Mouse (Mus musculus) midbrain, postnatal 0 days (tissue): ENCODE measurements at regions not wholly inside any gene's neighbourhood (a gene's known extent, or its start where the extent isn't known, plus 50 kb on each side); places are given as distances from the start of the nearest gene placed in this dataset.

Experiments
- ATAC-seq: fragments of 200-750 bp; cut with Nextera tagmentation; 2 replicates; pipeline ENCODE4 v1.8.0; 2017; ENCODE audit warnings: moderate number of reproducible peaks, mild to moderate bottlenecking, moderate TSS enrichment, moderate library complexity; ENCODE audit not compliant: low FRiP score
- DNase-seq: peaks from one replicate; pipeline ENCODE4 v3.0.0-alpha.2; 2015; ENCODE audit warnings: low spot score
- H3K27ac ChIP-seq: fragments of 300-500 bp; sonication (generic); 2 replicates; pipeline ENCODE4 v1.5.1; 2014; ENCODE audit warnings: low read depth, mild to moderate bottlenecking, low read length, mixed read lengths
- H3K27me3 ChIP-seq: fragments of 300-500 bp; sonication (generic); 2 replicates; pipeline ENCODE4 v1.6.1; 2014; ENCODE audit warnings: low read length, control low read depth, mixed read lengths; ENCODE audit not compliant: insufficient read depth
- H3K36me3 ChIP-seq: fragments of 300-500 bp; sonication (generic); 2 replicates; pipeline ENCODE4 v1.6.1; 2014; ENCODE audit warnings: low read length, control low read depth, mixed read lengths; ENCODE audit not compliant: insufficient read depth
- H3K4me1 ChIP-seq: fragments of 300-500 bp; sonication (generic); 2 replicates; pipeline ENCODE4 v1.6.1; 2014; ENCODE audit warnings: mild to moderate bottlenecking, control low read depth, antibody characterized with exemption, low read length, mixed read lengths; ENCODE audit not compliant: insufficient read depth
- H3K4me2 ChIP-seq: fragments of 300-500 bp; sonication (generic); 2 replicates; pipeline ENCODE4 v1.6.1; 2014; ENCODE audit warnings: low read depth, mild to moderate bottlenecking, low read length, mixed read lengths; ENCODE audit not compliant: poor library complexity, severe bottlenecking
- H3K4me3 ChIP-seq: fragments of 300-500 bp; sonication (generic); 2 replicates; pipeline ENCODE4 v1.5.1; 2014; ENCODE audit warnings: low read depth, mild to moderate bottlenecking, low read length, moderate library complexity
- H3K9ac ChIP-seq: fragments of 300-500 bp; sonication (generic); replicated peaks from 2 replicates; pipeline ENCODE4 v1.6.1; 2014; ENCODE audit warnings: mild to moderate bottlenecking, low read length, moderate library complexity, mixed read lengths; ENCODE audit not compliant: poor library complexity, severe bottlenecking
- H3K9me3 ChIP-seq: fragments of 300-500 bp; sonication (generic); 2 replicates; pipeline ENCODE4 v1.6.1; 2016; ENCODE audit warnings: low read length, control low read depth
- CTCF ChIP-seq: IDR thresholded peaks from 2 replicates; pipeline ENCODE4 v1.5.1; 2016; ENCODE audit warnings: antibody characterized with exemption, mild to moderate bottlenecking
- WGBS: fragments of 180-500 bp; shearing (Covaris S2); extraction: QIAGEN DNeasy Blood & Tissue Kit; methylation state at CpG from one replicate; pipeline ENCODE4 v1.1.7; 2014; 5-methylcytosine and 5-hydroxymethylcytosine counted together

GRCm38 (mm10) chr10:122225679-122226078 lies 128.5 kb upstream of the Rxylt1 start:
- H3K4me1 ChIP-seq: no peaks in the 10 kb centered on the region
- H3K36me3 ChIP-seq: no peaks in the 10 kb centered on the region
- no peak overlapping the region for H3K4me3 ChIP-seq
- no peaks in the 10 kb centered on the region for H3K9me3 ChIP-seq
- H3K27me3 ChIP-seq: no peaks in the 10 kb centered on the region
- WGBS: 91% methylated on average over 8 of the region's 8 CpGs
- TF ChIP-seq CTCF: no peak
- H3K27ac ChIP-seq: no peak overlapping the region
- no peak overlapping the region for H3K9ac ChIP-seq
- ATAC-seq (no peak), DNase-seq (no peak)
- H3K4me2 ChIP-seq: no peak overlapping the region

- H3K27ac ChIP-seq: no peak overlapping the region
- no peaks in the 10 kb centered on the region for H3K36me3 ChIP-seq
- no peak for DNase-seq
- H3K9ac ChIP-seq: no peak overlapping the region
- no peak for ATAC-seq
- TF ChIP-seq CTCF: no peak
- H3K4me2 ChIP-seq: no peak overlapping the region
- H3K9me3 ChIP-seq: no peaks in the 10 kb centered on the region
- no peaks in the 10 kb centered on the region for H3K27me3 ChIP-seq
- WGBS: 81% methylated on average over 3 of the region's 3 CpGs
- H3K4me1 ChIP-seq: no peaks in the 10 kb centered on the region
- H3K4me3 ChIP-seq: no peak overlapping the region
Observed at GRCm38 (mm10) chr10:122223076-122223475, 125.9 kb upstream of the Rxylt1 start.

GRCm38 (mm10) chr10:122217594-122217993 lies 120.4 kb upstream of the Rxylt1 start:
- WGBS: 86% methylated on average over 4 of the region's 4 CpGs
- DNase-seq (no peak), ATAC-seq (no peak)
- Histone ChIP-seq H3K9me3 (no peaks in the 10 kb centered on the region), H3K27ac (no peak overlapping the region), H3K36me3 (no peaks in the 10 kb centered on the region), H3K4me1 (no peaks in the 10 kb centered on the region), H3K9ac (no peak overlapping the region), H3K4me3 (no peak overlapping the region), H3K27me3 (no peaks in the 10 kb centered on the region), H3K4me2 (no peak overlapping the region)
- TF ChIP-seq CTCF: no peak

GRCm38 (mm10) chr10:122199791-122200190 lies 102.6 kb upstream of the Rxylt1 start:
- H3K9me3 ChIP-seq: no peaks in the 10 kb centered on the region
- 57% methylated on average over 4 of the region's 4 CpGs for WGBS
- no peak overlapping the region for H3K9ac ChIP-seq
- no peak overlapping the region for H3K4me2 ChIP-seq
- no peaks in the 10 kb centered on the region for H3K36me3 ChIP-seq
- ATAC-seq (no peak), DNase-seq (no peak)
- no peaks in the 10 kb centered on the region; the same call in 1 of the 2 replicates for H3K4me1 ChIP-seq
- H3K27me3 ChIP-seq: no peaks in the 10 kb centered on the region
- no peak for TF ChIP-seq CTCF
- H3K4me3 ChIP-seq: no peak overlapping the region
- H3K27ac ChIP-seq: no peak overlapping the region

- 80% methylated on average over 4 of the region's 4 CpGs for WGBS
- Histone ChIP-seq H3K36me3 (no peaks in the 10 kb centered on the region), H3K9ac (no peak overlapping the region), H3K4me1 (no peaks in the 10 kb centered on the region; the same call in 1 of the 2 replicates), H3K9me3 (no peaks in the 10 kb centered on the region), H3K27me3 (no peaks in the 10 kb centered on the region), H3K4me3 (no peak overlapping the region), H3K4me2 (no peak overlapping the region), H3K27ac (no peak overlapping the region)
- no peak for TF ChIP-seq CTCF
- no peak for DNase-seq
- no peak for ATAC-seq
Observed at GRCm38 (mm10) chr10:122197703-122198102, 100.5 kb upstream of the Rxylt1 start.

- 85% methylated on average over 9 of the region's 9 CpGs for whole genome bisulfite sequencing
- no peaks in the 10 kb centered on the region for H3K4me1 ChIP-seq
- H3K4me2 ChIP-seq: no peak overlapping the region
- H3K9me3 ChIP-seq: no peaks in the 10 kb centered on the region
- no peak for ATAC-seq
- H3K27ac ChIP-seq: no peak overlapping the region
- no peak for DNase-seq
- no peaks in the 10 kb centered on the region for H3K27me3 ChIP-seq
- H3K4me3 ChIP-seq: no peak overlapping the region
- H3K9ac ChIP-seq: no peak overlapping the region
- TF ChIP-seq CTCF: no peak
- no peaks in the 10 kb centered on the region for H3K36me3 ChIP-seq
Observed at GRCm38 (mm10) chr10:122194139-122194538, 97.0 kb upstream of the Rxylt1 start.
